Mouse (Mus musculus): ENCODE results near the gene Scamp4. TPM values are rescaled to one million over a fixed set of nuclear protein-coding genes. Genes with fewer than 3 reads are reported as not detected.

The Scamp4 gene
- polyA plus RNA-seq, 1 experiment from 2014 or later, result 80.6 TPM

GRCm38 (mm10) chr10:80619465-80620244 is 17.0 kb downstream of the Scamp4 start:
- Histone ChIP-seq H3K4me3 (no peak overlapping the region), H3K4me1 (peaks cover 18% of the 10 kb centered on the region), H3K4me2 (replicated peaks) (no peak overlapping the region), H3K9ac (no peak overlapping the region), H3K36me3 (peaks cover 13% of the 10 kb centered on the region), H3K9me3 (no peaks in the 10 kb centered on the region), H3K27me3 (no peaks in the 10 kb centered on the region), H3K27ac (no peak overlapping the region)
- no peak for ATAC-seq (ENCODE audit: insufficient number of reproducible peaks, insufficient read depth, low FRiP score, low TSS enrichment)
- 33% methylated on average over 8 of the region's 8 CpGs for WGBS

GRCm38 (mm10) chr10:80620365-80620764 is 17.7 kb downstream of the Scamp4 start:
- Histone ChIP-seq H3K9ac (no peak overlapping the region), H3K27me3 (no peaks in the 10 kb centered on the region), H3K4me3 (no peak overlapping the region), H3K36me3 (peaks cover 6% of the 10 kb centered on the region), H3K4me2 (replicated peaks) (no peak overlapping the region), H3K27ac (no peak overlapping the region), H3K9me3 (no peaks in the 10 kb centered on the region), H3K4me1 (peaks cover 24% of the 10 kb centered on the region)
- WGBS, result 84% methylated on average over 9 of the region's 9 CpGs
- ATAC-seq (ENCODE audit: insufficient number of reproducible peaks, insufficient read depth, low FRiP score, low TSS enrichment), result no peak

DNA sequence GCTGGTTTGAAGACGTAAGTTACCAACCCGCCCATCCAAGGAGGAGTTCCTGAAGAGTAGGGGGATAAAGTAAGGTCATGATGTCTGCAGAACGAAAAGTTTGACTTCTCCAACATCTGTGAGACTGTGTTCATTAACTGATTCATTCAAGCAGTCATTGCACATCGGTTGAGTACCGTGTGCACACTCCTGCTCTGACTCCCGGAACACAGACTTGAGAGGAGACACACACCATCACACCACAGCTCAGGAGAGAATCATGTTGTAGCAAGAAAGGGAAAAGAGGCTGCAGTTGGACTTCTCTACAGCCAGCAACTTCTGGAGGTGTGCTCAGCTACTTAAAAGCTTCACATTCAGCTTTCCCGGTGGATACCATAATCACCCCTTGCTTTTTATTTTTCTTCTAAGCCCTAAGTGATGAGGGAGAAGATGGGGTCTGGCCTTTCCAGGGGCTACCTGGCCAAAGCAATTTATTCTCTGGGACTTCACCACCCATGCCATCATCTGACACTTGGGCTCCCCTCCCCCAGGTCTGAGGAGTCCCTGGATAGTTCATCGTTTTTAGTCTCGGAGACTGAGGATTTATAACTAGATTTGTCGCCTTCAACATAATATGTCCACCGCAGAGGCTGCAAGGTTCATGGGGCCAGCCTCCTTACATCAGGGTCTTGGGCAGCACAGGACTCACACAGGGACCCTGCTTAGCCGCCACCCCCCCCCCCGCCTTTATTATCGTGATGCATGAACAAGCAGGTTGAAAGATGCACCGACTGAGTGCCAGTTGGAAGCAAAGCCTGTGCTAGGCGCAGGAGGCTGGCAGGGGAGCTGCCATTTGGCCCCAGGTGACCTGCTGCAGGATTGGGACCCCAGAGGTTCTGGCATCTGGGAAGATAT is 18.4 kb downstream of the Scamp4 start:
- H3K27me3 ChIP-seq, result no peaks in the 10 kb centered on the region
- H3K4me3 ChIP-seq, result peak overlapping the region; percentile 82
- peak overlapping the region; percentile 56 for H3K4me2 ChIP-seq (replicated peaks)
- H3K27ac ChIP-seq, result peak overlapping the region; percentile 88
- peak overlapping the region; percentile 49 for H3K9ac ChIP-seq
- peaks cover 24% of the 10 kb centered on the region for H3K4me1 ChIP-seq
- no peak for ATAC-seq (ENCODE audit: insufficient number of reproducible peaks, insufficient read depth, low FRiP score, low TSS enrichment)
- H3K36me3 ChIP-seq, result no peaks in the 10 kb centered on the region
- WGBS, result 62% methylated on average over 16 of the region's 16 CpGs
- no peaks in the 10 kb centered on the region for H3K9me3 ChIP-seq

GRCm38 (mm10) chr10:80621690-80621939 is 18.9 kb downstream of the Scamp4 start:
- Histone ChIP-seq H3K4me1 (peaks cover 24% of the 10 kb centered on the region), H3K4me3 (peak overlapping the region; percentile 82), H3K4me2 (replicated peaks) (peak overlapping the region; percentile 56), H3K9me3 (no peaks in the 10 kb centered on the region), H3K36me3 (no peaks in the 10 kb centered on the region), H3K9ac (peak overlapping the region; percentile 49), H3K27ac (peak overlapping the region; percentile 88), H3K27me3 (no peaks in the 10 kb centered on the region)
- 5% methylated on average over 9 of the region's 9 CpGs for WGBS
- no peak for ATAC-seq (ENCODE audit: insufficient number of reproducible peaks, insufficient read depth, low FRiP score, low TSS enrichment)

DNA sequence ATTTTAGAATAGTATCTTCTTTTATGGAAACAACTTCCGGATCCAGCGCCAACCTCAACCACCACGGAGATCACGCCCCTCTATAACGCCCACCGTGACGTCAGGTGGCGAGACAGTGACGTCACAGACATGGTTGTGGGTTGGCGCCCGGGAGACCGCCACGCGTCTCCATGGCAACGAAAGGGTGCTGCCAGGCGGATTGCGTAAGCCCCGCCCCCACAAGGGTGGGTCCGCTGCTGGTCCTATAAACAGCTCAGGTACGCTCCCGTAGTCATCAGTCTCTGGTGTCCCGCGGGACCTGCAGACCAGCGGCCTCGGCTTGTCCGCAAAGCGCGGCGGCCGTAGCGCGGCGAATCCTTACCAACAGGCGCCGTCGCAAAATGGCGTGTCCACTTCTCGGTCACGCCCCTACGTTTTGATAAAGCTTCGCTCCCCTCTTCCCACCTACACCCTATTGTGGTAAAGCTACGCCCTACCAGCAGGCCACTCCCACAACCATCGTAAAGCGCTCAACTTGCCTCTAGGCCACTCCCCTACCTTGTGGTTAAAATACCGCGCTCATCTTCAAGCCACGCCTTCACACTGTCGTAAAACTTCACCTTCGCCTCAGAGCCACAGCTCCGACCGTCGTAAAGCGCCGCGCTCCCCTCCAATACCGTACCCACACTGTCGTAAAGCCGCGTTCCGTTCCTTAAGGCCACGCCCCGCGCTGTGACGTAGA is 19.4 kb downstream of the Scamp4 start:
- peak overlapping the region; percentile 93 for H3K4me2 ChIP-seq (replicated peaks)
- H3K27ac ChIP-seq, result peak overlapping the region; percentile 88
- peak; percentile 93 for ATAC-seq (ENCODE audit: insufficient number of reproducible peaks, insufficient read depth, low FRiP score, low TSS enrichment)
- no peaks in the 10 kb centered on the region for H3K9me3 ChIP-seq
- H3K4me3 ChIP-seq, result peak overlapping the region; percentile 82
- WGBS, result under 1% methylated on average over 64 of the region's 64 CpGs
- H3K36me3 ChIP-seq, result no peaks in the 10 kb centered on the region
- no peaks in the 10 kb centered on the region for H3K27me3 ChIP-seq
- peaks cover 24% of the 10 kb centered on the region for H3K4me1 ChIP-seq
- peak overlapping the region; percentile 91 for H3K9ac ChIP-seq

DNA sequence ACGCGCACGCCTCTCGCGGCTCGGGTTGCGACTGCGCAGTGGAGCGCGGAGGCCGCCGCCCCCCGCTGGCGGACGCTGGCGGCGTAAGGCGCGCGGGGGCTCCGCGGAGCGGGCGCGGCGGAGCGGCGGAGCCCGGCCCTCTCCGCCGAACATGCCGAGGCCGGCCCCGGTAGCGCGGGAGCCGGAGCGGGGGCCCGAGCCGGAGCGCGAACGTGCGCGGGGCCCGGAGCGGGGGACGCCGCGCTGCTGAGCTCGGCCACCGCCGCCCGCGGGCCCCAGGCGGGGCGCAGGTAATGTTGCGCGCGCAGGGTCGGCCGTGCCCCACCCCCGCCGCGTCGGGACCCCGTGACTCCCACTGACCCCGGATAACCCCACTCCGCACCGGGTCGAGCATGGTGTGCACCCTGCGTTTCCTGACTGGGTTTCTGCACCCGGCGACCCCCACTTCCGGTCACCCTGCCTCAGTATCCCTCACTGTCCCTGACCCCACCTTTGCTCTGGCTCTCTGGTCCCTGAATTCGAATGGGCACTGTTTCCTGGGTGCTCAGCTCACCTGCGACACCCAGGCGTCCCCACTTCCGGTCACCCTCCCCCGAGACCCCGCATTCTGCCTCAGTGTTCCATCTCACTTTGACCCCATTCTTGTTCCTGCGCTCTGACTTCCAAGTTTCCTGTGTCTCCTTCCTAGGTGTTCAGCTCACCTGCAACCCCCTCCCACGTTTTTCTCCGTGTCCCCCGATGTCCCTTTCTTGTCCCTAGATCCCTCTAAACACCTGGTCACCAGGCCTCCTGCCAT is 20.2 kb downstream of the Scamp4 start, which contains the start of gene Csnk1g2:
Gene Csnk1g2 (plus strand): TSS at position 178 of the 796 bp plus-strand sequence.
- Histone ChIP-seq H3K27me3 (no peaks in the 10 kb centered on the region), H3K27ac (peak within 1 kb of the TSS; percentile 88), H3K36me3 (no peaks in the 10 kb centered on the region), H3K9ac (peak within 1 kb of the TSS; percentile 91), H3K9me3 (no peaks in the 10 kb centered on the region), H3K4me1 (peaks cover 28% of the 10 kb centered on the region), H3K4me3 (peak within 1 kb of the TSS; percentile 82), H3K4me2 (replicated peaks) (peak within 1 kb of the TSS; percentile 93)
- WGBS, result under 1% methylated on average over 72 of the region's 85 CpGs
- no peak for ATAC-seq (ENCODE audit: insufficient number of reproducible peaks, insufficient read depth, low FRiP score, low TSS enrichment)

DNA sequence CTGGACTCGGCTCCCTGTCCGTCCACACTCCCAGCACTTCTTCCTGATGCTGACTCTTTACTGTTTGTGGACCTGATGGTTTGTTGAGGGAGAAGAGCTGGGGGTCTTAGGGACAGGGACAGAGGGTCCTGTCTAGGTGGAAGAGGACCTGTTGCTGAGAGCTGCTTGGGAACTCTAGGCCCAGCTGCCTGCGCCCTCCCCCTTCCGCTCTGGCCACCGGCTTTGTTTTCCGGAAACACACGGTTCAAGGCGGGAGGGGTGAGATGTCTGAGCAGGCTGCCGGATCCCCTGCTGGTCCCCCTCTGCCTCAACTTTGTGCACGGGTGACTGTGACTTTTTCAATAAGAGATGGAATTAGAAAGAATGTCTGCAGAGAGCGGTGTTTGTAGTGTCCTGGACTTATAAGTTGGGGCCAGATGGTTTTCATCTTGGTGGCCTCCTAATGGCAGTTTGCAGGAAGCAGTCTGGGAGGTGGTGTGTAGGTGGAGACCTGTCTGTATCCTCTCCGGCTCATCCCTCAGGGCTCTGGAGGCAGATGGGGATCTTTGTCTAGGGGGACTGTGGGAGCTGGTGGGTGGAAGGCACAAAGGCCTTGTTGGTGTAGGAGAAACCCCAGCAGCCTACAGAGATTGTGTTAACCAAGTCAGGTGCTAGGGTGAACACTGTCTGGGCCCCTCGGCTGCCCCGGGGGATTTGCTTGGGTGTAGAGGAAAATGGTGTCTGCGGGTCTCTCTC is 21.0 kb downstream of the Scamp4 start:
- Histone ChIP-seq H3K36me3 (no peaks in the 10 kb centered on the region), H3K4me3 (peak overlapping the region; percentile 82), H3K4me2 (replicated peaks) (peak overlapping the region; percentile 93), H3K27ac (peak overlapping the region; percentile 87), H3K9ac (peak overlapping the region; percentile 91), H3K4me1 (peaks cover 28% of the 10 kb centered on the region), H3K27me3 (no peaks in the 10 kb centered on the region), H3K9me3 (no peaks in the 10 kb centered on the region)
- no peak for ATAC-seq (ENCODE audit: insufficient number of reproducible peaks, insufficient read depth, low FRiP score, low TSS enrichment)
- WGBS, result 11% methylated on average over 15 of the region's 15 CpGs

DNA sequence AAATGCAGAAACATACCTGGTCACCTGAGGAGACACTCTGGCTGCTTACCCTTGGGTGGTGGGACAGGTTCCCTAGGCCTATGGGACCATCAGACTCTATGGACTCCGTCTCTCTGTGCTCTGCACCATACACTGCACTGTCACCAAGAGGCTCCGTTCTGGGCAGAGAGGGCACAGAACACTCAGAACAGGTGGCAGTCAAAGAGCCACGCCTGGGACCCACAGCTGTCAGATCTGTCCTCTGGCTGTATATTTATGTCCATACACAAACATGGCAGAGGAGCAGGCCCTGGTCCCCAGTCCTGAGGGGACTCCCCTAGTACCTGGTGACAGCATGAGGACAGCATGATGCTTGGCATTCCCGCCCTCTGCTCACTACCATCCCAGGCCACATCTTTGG is 23.1 kb downstream of the Scamp4 start:
- Histone ChIP-seq H3K36me3 (peaks cover 11% of the 10 kb centered on the region; the same call in 1 of the 2 replicates), H3K9ac (no peak overlapping the region), H3K4me3 (no peak overlapping the region), H3K27me3 (no peaks in the 10 kb centered on the region), H3K4me1 (peaks cover 28% of the 10 kb centered on the region), H3K27ac (no peak overlapping the region), H3K4me2 (replicated peaks) (no peak overlapping the region), H3K9me3 (no peaks in the 10 kb centered on the region)
- ATAC-seq (ENCODE audit: insufficient number of reproducible peaks, insufficient read depth, low FRiP score, low TSS enrichment), result no peak
- WGBS, result 91% methylated on average over 4 of the region's 4 CpGs

GRCm38 (mm10) chr10:80627685-80628084 is 25.0 kb downstream of the Scamp4 start:
- no peak for ATAC-seq (ENCODE audit: insufficient number of reproducible peaks, insufficient read depth, low FRiP score, low TSS enrichment)
- Histone ChIP-seq H3K4me1 (peaks cover 22% of the 10 kb centered on the region), H3K9ac (no peak overlapping the region), H3K4me2 (replicated peaks) (no peak overlapping the region), H3K9me3 (no peaks in the 10 kb centered on the region), H3K36me3 (peaks cover 11% of the 10 kb centered on the region; the same call in 1 of the 2 replicates), H3K4me3 (no peak overlapping the region), H3K27me3 (no peaks in the 10 kb centered on the region), H3K27ac (no peak overlapping the region)
- WGBS, result 43% methylated on average over 2 of the region's 2 CpGs

- H3K36me3 ChIP-seq, result peaks cover 14% of the 10 kb centered on the region
These were observed 26.3 kb downstream of the Scamp4 start for GRCm38 (mm10) chr10:80628925-80629324.

More at GRCm38 (mm10) chr10:80628925-80629324, 26.3 kb downstream of the Scamp4 start:
- H3K4me2 ChIP-seq (replicated peaks), result no peak overlapping the region
- 86% methylated on average over 9 of the region's 9 CpGs for WGBS
- no peak for ATAC-seq (ENCODE audit: insufficient number of reproducible peaks, insufficient read depth, low FRiP score, low TSS enrichment)
- no peak overlapping the region for H3K27ac ChIP-seq
- H3K4me1 ChIP-seq, result peaks cover 18% of the 10 kb centered on the region
- no peaks in the 10 kb centered on the region for H3K27me3 ChIP-seq
- no peak overlapping the region for H3K9ac ChIP-seq
- H3K9me3 ChIP-seq, result no peaks in the 10 kb centered on the region
- H3K4me3 ChIP-seq, result no peak overlapping the region

All from embryonic facial prominence, embryonic 12.5 days (tissue).